Mouse (Mus musculus) thymus, postnatal 25 days (tissue): ENCODE data around the gene Arhgap32.
"Not testable (repeated sequence)": the region's sequence is repeated elsewhere in the genome, so short reads cannot be mapped to it uniquely, and the experiment has no call there.

Experiments used
- DNase-seq: peaks from one replicate; pipeline ENCODE4 v3.0.0; 2022

The Arhgap32 gene

DNA sequence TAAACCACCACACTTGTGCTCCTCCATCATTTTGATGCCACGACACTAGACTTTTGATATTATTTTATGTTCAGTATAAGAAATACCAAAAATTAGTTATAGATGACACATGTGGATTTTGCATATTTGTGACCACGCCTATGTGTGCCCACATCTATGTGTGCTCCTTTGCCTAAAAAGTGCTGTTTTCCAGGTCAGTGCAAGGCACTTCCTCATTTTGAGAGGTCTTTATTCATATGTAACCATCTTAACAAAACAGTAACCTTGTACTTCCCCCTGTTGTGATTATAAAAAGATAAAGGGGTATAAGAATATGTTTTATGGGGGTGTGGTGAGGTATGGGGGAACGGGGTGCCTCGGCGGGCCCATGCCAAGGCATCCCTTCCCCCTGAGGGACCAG is 22.7 kb downstream of the Arhgap32 start:
- DNase-seq = no peak

DNA sequence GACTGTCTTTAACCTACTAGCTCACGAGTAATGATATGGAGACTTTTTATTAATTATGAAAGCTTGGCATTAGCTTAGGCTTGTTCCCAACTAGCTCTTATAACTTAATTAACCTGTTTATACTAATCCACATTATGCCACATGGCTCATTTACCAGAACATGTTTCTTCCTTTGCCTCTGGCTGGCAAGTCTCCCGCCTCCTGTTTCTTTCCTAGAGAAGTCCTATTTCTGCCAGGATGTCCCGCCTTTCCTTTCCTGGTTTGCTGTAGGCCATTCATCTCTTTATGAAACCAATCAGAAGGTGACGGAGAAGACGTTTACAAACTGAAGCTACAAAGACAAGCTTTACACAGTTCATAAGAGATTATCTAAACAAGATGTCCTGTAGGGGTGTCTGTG is 23.7 kb downstream of the Arhgap32 start:
- no peak for DNase-seq

- DNase-seq = no peak
Observed at GRCm38 (mm10) chr9:32142834-32143233, 26.9 kb downstream of the Arhgap32 start.

DNA sequence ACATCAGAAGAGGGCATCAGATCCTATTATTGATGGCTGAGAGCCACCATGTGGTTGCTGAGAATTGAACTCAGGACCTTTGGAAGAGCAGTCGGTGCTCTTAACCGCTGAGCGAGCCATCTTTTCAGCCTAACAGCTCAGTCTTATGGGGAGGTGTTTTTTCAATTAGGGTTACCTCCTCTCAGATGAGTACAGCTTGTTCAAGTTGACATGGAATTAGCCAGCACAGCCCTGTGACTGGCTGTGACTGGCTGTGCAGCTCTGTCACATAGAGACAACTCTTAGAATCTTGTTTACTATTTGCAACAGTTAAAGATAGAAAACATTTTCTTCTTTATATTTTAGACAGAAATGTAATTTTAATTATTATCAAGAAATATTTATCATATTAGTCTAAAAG is 27.5 kb downstream of the Arhgap32 start:
- no peak for DNase-seq

- DNase-seq = peak; percentile 38
Observed at GRCm38 (mm10) chr9:32146257-32146996, 30.5 kb downstream of the Arhgap32 start.

DNA sequence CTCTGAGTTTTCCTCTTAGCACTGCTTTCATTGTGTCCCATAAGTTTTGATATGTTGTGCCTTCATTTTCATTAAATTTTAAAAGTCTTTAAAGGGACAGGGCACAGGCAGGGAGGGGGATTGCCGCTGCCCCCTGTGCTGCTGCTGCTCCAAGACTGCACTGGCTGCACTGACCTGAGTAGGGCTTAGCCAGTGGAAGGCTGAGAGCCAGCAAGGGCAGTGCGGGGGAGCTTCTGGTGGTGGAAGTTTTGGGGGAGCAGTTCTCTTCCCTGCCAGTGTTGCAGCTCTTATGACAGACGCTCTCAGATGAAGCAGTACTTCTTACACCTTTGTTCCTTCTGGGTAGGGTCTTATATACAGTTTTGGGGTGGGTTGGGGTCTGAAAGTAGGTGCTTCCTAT is 33.3 kb downstream of the Arhgap32 start:
- DNase-seq = no peak

DNA sequence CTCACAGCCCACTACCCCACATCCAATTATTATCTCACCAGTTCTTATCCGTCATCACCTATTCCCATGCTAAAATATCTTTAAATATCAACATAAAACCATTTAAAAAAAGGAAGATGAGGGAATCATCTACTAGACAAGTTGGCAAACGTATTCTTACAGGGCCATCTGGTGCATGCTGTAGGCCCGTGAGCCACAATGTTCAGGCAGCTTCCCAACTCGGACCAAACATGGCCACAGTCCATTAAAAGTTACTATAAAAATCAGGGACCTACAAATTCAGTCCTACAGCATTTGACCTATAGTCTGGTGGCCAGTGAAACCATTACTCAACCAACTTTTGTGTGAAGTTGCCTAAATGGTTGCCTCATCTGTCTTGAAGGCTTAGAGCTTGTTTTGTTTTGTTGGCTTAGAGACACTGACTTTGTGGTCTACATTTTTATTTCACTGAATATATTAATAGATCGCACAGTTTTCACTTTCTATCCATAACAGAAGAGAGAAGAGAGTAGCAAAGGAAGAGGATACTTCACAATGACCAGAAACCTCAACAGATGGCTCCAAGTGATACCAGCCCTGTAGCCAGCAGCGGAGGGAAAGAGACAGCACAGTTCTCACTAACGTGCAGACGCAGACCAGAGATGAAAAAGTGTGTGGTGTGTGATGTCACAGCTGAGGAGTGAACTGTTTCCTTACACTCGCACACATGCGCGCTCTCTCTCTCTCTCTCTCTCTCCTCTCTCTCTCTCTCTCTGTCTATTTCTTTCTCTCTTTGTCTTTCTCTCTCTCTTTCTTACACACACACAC is 34.1 kb downstream of the Arhgap32 start:
- peak; percentile 30 for DNase-seq

DNA sequence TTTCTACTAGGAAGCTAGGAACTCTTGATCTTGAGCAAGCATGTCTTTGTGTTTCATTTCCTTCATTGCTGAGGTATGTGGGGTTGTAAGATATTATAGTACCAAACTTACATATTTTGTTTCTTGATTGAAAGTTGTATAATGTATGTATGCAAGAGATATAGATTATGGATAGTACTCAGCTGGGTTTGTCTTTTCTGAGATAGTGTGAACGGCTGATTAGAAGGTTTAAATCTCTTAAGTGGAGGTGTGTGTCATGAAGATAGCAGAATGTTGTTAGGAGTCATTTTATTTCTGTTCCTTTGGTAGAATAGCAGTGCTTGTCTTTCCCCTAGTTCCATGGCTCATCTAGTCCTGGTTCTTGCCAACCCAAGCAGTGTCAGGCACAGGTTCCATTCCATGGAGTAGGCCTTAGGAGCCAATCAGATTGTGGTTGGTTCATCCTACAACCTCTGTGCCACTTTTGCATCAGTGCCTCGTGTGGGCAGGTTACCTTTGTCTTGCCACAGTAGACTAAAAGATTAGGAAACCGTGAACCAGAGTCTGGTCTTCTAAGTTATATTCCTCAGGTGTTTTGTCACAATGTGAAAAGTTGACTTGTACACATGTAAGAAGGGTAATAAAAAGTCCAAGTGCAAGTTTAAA is 38.9 kb downstream of the Arhgap32 start:
- DNase-seq = no peak

GRCm38 (mm10) chr9:32156706-32157105 is 40.8 kb downstream of the Arhgap32 start:
- DNase-seq = no peak

- DNase-seq = no peak
Observed at GRCm38 (mm10) chr9:32157201-32157600, 41.3 kb downstream of the Arhgap32 start.

GRCm38 (mm10) chr9:32158837-32159543 is 43.1 kb downstream of the Arhgap32 start:
- peak; percentile 69 for DNase-seq

DNA sequence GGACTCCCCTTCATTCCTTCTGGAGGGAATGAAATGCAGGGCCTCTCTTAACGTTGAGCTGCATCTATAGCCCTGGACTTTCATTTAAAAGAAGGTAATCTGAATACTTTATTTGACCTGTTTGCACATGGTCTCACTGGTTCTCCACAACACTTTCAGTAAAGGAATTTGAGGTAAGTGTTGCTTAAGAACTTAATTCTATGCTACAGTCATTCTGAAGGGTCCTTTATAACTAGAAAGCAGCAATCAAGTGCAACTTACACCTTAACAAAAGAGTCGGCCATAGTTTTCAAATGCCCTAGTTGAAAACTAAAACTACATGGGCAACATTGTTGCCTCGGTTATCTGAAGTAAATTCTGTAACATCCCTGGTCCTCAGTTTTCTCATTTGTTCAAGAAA is 43.8 kb downstream of the Arhgap32 start:
- no peak for DNase-seq

GRCm38 (mm10) chr9:32162792-32163191 is 46.9 kb downstream of the Arhgap32 start:
- DNase-seq = no peak

- not testable (repeated sequence) for DNase-seq
Observed at GRCm38 (mm10) chr9:32163820-32164219, 47.9 kb downstream of the Arhgap32 start.

DNA sequence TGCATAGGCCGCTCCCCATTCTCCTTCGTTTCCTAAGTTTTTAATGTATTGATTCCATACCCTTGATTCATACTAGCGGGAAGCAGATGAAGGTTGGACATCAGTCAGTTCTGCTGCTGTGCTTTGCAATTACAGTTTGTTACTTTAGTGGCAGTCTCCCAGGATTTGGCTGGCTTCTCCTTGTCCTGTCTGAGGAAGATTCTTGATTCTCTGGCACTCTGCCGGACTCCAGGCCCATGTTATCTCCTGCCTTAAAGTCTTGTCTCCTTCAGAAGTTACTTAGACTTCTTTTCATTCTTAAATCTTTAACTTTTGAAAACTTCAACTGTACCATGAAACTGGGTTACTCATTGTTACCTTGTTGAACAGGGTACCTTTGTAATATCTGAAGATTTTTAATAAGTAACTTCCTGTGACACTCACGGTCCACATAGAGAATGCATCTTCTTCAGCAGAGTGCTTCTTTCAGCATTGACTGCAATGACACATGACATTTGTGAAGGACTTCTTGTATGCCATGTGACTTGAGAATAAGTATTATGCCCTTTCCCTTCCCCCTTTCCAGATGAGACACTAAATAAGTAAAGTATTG is 52.7 kb downstream of the Arhgap32 start:
- DNase-seq = no peak

- DNase-seq = no peak
Observed at GRCm38 (mm10) chr9:32170713-32171112, 54.8 kb downstream of the Arhgap32 start.

GRCm38 (mm10) chr9:32176612-32177011 is 60.7 kb downstream of the Arhgap32 start:
- DNase-seq = no peak

GRCm38 (mm10) chr9:32181170-32181569 is 65.2 kb downstream of the Arhgap32 start:
- DNase-seq = no peak

GRCm38 (mm10) chr9:32186489-32186888 is 70.6 kb downstream of the Arhgap32 start:
- DNase-seq = peak; percentile 6

DNA sequence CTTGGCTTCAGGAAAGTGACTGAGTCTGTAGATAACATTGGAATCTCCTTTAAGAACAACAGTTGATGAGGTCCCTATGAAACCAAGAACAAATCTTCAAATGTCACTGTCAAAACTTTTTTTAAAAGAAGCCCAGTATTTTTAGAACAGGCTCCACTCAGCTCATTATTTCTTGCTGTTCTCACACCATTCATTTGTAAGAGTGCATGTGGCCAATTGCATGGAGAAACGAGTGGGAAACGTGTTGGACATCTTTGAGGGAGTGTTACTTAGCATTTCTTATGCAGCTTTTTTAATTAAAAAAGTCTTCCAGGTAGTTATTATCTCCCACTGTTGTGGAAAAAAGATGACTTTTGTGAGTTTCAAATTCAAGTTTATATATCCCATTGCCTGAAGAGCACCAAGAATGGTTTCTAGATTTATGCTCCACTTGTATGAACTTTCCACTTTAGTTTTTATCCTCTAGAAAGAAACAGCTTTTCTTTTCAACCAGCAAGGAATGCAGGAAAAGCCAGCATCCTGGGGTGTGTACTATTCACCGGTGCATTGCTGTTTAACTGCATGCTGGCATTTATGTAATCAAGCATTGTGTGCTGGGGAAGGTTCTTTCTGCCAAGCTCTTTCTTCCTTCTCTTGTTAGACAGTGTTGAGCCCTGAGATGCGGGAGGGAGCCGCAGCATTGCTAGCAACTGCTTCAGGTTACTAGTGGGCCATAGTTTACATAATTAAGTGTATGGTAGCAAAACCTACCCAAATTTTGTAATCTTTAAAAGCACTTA is 76.5 kb downstream of the Arhgap32 start:
- DNase-seq = no peak

DNA sequence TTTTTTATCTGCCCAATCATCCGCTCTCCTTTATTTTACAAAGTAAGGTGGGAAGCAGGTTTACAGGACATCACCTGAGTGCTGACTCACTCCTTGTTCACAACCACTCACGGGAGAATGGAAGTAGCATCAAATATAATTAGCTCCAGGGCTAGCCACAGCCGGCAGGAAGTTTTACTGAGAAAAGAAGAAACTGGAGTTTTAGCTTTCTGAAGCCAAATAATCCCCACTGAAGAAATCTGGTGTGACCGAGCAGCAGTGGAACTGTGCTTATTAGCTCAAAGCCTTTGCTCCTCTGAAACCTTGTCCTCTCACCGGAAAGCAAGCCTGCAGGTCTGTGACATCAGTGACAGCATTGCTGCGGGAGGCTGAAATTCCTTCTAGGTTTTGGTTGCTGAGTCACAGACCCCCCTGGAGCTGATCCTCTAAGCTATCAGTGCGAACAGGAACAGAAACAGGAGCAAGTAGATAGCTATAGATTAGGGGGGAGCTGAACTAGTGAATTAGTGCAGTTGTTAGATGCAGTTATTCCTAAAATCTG is 88.6 kb downstream of the Arhgap32 start:
- DNase-seq = no peak

GRCm38 (mm10) chr9:32207133-32207532 is 91.2 kb downstream of the Arhgap32 start:
- DNase-seq = no peak
